11 mouse cellular contexts compared by ENCODE assay signal in the genomic region with DNA sequence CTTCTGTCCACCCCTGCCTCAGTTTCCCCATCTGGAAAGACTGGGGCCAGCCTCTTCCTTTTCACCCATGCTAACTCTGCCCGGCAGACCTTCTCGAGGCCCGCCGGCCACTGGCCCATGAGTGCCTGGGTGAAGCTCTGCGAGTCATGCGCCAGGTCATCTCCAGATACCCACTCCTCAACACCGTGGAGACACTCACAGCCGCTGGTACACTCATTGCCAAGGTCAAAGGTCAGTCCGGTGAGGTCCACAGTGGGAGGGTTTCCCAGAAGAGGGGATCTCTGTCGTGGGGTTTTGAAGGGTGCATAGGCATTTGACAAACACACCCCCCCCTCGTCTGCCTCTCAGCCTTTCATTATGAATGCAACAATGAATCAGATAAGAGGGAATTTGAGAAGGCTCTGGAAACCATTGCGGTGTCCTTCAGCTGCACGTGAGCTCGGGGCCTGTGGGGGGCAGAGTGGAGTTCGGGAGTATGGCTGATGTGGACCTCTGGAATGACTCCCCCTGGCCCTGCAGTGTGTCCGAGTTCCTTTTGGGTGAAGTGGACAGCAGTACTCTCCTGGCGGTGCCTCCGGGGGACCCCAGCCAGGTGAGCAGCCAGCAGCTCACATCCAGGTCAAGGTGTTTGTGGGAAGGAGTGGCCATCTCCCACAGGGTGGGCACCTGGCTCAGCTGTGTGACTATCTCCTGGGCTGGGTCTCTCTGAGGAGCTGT. TPM values are rescaled to one million over a fixed set of nuclear protein-coding genes. Genes with fewer than 3 reads are reported as not detected.
DNase-seq lines count a peak whose midpoint lies in the region; ATAC-seq and TF ChIP-seq lines count a peak whose summit lies in the region.
"Had no signal": no experiment of that assay in that cellular context is flagged by ENCODE, and none has a peak within 500 bp of the region (broad histone marks: within the 10 kb centered on the region; RNA-seq: fewer than 3 reads in every experiment).

No protein-coding gene starts in this region.

- peaks cover 18% of the 10 kb centered on the region for H3K4me1 ChIP-seq in kidney, embryonic 14.5 days (ENCODE audit: control insufficient read depth, insufficient read depth, low read length)
- peaks cover 70% of the 10 kb centered on the region for H3K4me1 ChIP-seq in thymus, adult 2 months (replicated peaks; ENCODE audit: control insufficient read depth, insufficient read depth, low read length)
- H3K4me1 ChIP-seq in intestine, embryonic 16.5 days (ENCODE audit: control insufficient read depth, insufficient read depth, low read length) = peaks cover 19% of the 10 kb centered on the region
- 0 out of 2 replicates have a peak, but pooled peaks cover 3% of the 10 kb centered on the region for H3K4me1 ChIP-seq in stomach, postnatal 0 days (replicated peaks; ENCODE audit: control insufficient read depth, insufficient read depth)

- 0 out of 2 replicates have a peak, but pooled peaks have one; percentile 10 for TF ChIP-seq CTCF in thymus, adult 2 months (IDR thresholded peaks at IDR 0.05; ENCODE audit: borderline replicate concordance, control insufficient read depth, extremely low read depth, insufficient read depth, low read length, poor library complexity)
- TF ChIP-seq CTCF in stomach, postnatal 0 days (IDR thresholded peaks at IDR 0.05; ENCODE audit: low read depth) = peak; percentile 24

- 83% methylated on average over 18 of the region's 18 CpGs for WGBS in kidney, embryonic 14.5 days
- 88% methylated on average over 18 of the region's 18 CpGs for WGBS in thymus, adult 2 months
- 81% methylated on average over 18 of the region's 18 CpGs for WGBS in intestine, embryonic 16.5 days
- 79% methylated on average over 18 of the region's 18 CpGs for WGBS in stomach, postnatal 0 days

- peak overlapping the region; percentile 47; the same call in 1 of the 2 replicates for H3K4me2 ChIP-seq in kidney, embryonic 14.5 days (replicated peaks; ENCODE audit: low read depth, low read length)
- H3K4me2 ChIP-seq in intestine, embryonic 16.5 days (ENCODE audit: low read depth, low read length) = no peak overlapping the region
- H3K4me2 ChIP-seq in stomach, postnatal 0 days (replicated peaks; ENCODE audit: low read depth) = no peak overlapping the region

- TF ChIP-seq POLR2A in thymus, adult 2 months (IDR thresholded peaks at IDR 0.05; ENCODE audit: control insufficient read depth, extremely low read depth, insufficient read depth, low read length, poor library complexity) = no peak

- no peak overlapping the region; the same call in 1 of the 2 replicates for H3K4me3 ChIP-seq in kidney, embryonic 14.5 days (ENCODE audit: low read length)
- no peak overlapping the region for H3K4me3 ChIP-seq in thymus, adult 2 months (ENCODE audit: control insufficient read depth, insufficient read depth, low read length)
- no peak overlapping the region for H3K4me3 ChIP-seq in intestine, embryonic 16.5 days (ENCODE audit: low read length)
- no peak overlapping the region for H3K4me3 ChIP-seq in stomach, postnatal 0 days (ENCODE audit: low read depth, low read length)
- H3K4me3 ChIP-seq: left cerebral cortex, adult 2 months had no signal

- ATAC-seq in kidney, embryonic 14.5 days (ENCODE audit: low FRiP score, low TSS enrichment) = no peak
- ATAC-seq in intestine, embryonic 16.5 days = no peak
- no peak for ATAC-seq in stomach, postnatal 0 days (ENCODE audit: low FRiP score, low TSS enrichment)

- H3K27ac ChIP-seq in kidney, embryonic 14.5 days (ENCODE audit: low read depth, low read length) = no peak overlapping the region
- H3K27ac ChIP-seq in thymus, adult 2 months (ENCODE audit: control insufficient read depth, insufficient read depth, low read length) = peak overlapping the region; percentile 88
- H3K27ac ChIP-seq in intestine, embryonic 16.5 days (ENCODE audit: low read length) = no peak overlapping the region
- no peak overlapping the region for H3K27ac ChIP-seq in stomach, postnatal 0 days (replicated peaks)
- H3K27ac ChIP-seq: left cerebral cortex, adult 2 months; macrophage had no signal

- H3K27me3 ChIP-seq in kidney, embryonic 14.5 days (ENCODE audit: control insufficient read depth, insufficient read depth, low read length) = peaks cover under 1% of the 10 kb centered on the region; the same call in 1 of the 2 replicates
- no peaks in the 10 kb centered on the region for H3K27me3 ChIP-seq in thymus, adult 2 months (ENCODE audit: control insufficient read depth, insufficient read depth, low read length)
- H3K27me3 ChIP-seq in intestine, embryonic 16.5 days (replicated peaks; ENCODE audit: control insufficient read depth, insufficient read depth, low read length) = no peaks in the 10 kb centered on the region
- H3K27me3 ChIP-seq in stomach, postnatal 0 days (ENCODE audit: control insufficient read depth, insufficient read depth, low read length) = no peaks in the 10 kb centered on the region

- peak overlapping the region; percentile 59; the same call in 1 of the 2 replicates for H3K9ac ChIP-seq in kidney, embryonic 14.5 days (ENCODE audit: low read depth, low read length)
- 0 out of 2 replicates have a peak overlapping the region, but pooled peaks have one; percentile 63 for H3K9ac ChIP-seq in intestine, embryonic 16.5 days (ENCODE audit: low read depth, low read length)
- H3K9ac ChIP-seq in stomach, postnatal 0 days (ENCODE audit: low read length) = no peak overlapping the region

- no peaks in the 10 kb centered on the region for H3K9me3 ChIP-seq in kidney, embryonic 14.5 days (ENCODE audit: control insufficient read depth, low read length)
- H3K9me3 ChIP-seq in intestine, embryonic 16.5 days (ENCODE audit: control insufficient read depth, low read length) = no peaks in the 10 kb centered on the region
- H3K9me3 ChIP-seq in stomach, postnatal 0 days (ENCODE audit: control insufficient read depth, low read length) = no peaks in the 10 kb centered on the region
- H3K9me3 ChIP-seq: G1E had no signal

- H3K36me3 ChIP-seq in kidney, embryonic 14.5 days (ENCODE audit: control insufficient read depth, insufficient read depth, low read length) = no peaks in the 10 kb centered on the region
- H3K36me3 ChIP-seq in thymus, adult 2 months (ENCODE audit: control insufficient read depth, insufficient read depth, low read length) = peaks cover 67% of the 10 kb centered on the region
- H3K36me3 ChIP-seq in intestine, embryonic 16.5 days (ENCODE audit: control insufficient read depth, insufficient read depth, low read length) = no peaks in the 10 kb centered on the region
- no peaks in the 10 kb centered on the region for H3K36me3 ChIP-seq in stomach, postnatal 0 days (ENCODE audit: control insufficient read depth, insufficient read depth, low read length)

- TF ChIP-seq EP300 in stomach, postnatal 0 days (optimal IDR thresholded peaks at IDR 0.05) = no peak

- no peak for DNase-seq in kidney, adult 11 months
- peak; percentile 24 for DNase-seq in thymus, adult 2 months
- no peak for DNase-seq in thymus, adult 18-20 months
- DNase-seq in stomach, postnatal 0 days (ENCODE audit: low spot score) = no peak
- DNase-seq in layer of hippocampus, adult 8-10 months (ENCODE audit: low spot score in 2 of 2) = no peak
- DNase-seq: kidney, adult 9 months had no signal

RNA-seq across cellular contexts. Expression of a gene that starts 4.3 kb away (rescaled TPM):
- polyA plus RNA-seq in kidney, embryonic 14.5 days (2014; fragmentation: Nextera tagmentation; extraction: Ambion mirVana) = 4.8 and 7.7 TPM in 2 replicates
- 1,362 and 1,504 TPM in 2 replicates for polyA plus RNA-seq in thymus, adult 2 months (2012; rRNA removed)
- polyA plus RNA-seq in intestine, embryonic 16.5 days (2015; fragmentation: Nextera tagmentation; extraction: Ambion mirVana) = 6.0 and 7.3 TPM in 2 replicates
- polyA plus RNA-seq in stomach, postnatal 0 days (2015; fragmentation: Nextera tagmentation; extraction: Ambion mirVana) = 2.0 TPM in 2 replicates
- total RNA-seq in layer of hippocampus, adult 8-10 months (2022) = 10 to 100 TPM in 2 of 4 experiments, 1 to 10 TPM in 2; 2.8 to 14.1 (median 8.2) TPM

RNA-seq across cellular contexts. Expression of a gene that starts 18.8 kb away (rescaled TPM):
- polyA plus RNA-seq in kidney, embryonic 14.5 days (2014; fragmentation: Nextera tagmentation; extraction: Ambion mirVana) = 276 and 310 TPM in 2 replicates
- polyA plus RNA-seq in thymus, adult 2 months (2012; rRNA removed) = 211 and 226 TPM in 2 replicates
- 190 and 212 TPM in 2 replicates for polyA plus RNA-seq in intestine, embryonic 16.5 days (2015; fragmentation: Nextera tagmentation; extraction: Ambion mirVana)
- polyA plus RNA-seq in stomach, postnatal 0 days (2015; fragmentation: Nextera tagmentation; extraction: Ambion mirVana) = 121 and 122 TPM in 2 replicates
- 10 to 100 TPM; 64.2 to 86.7 (median 75.4) TPM for total RNA-seq in layer of hippocampus, adult 8-10 months (2022)

RNA-seq across cellular contexts. Expression of a gene that starts 24.5 kb away (rescaled TPM):
- 1.8 and 2.7 TPM in 2 replicates for polyA plus RNA-seq in kidney, embryonic 14.5 days (2014; fragmentation: Nextera tagmentation; extraction: Ambion mirVana)
- 79.5 and 83.5 TPM in 2 replicates for polyA plus RNA-seq in thymus, adult 2 months (2012; rRNA removed)
- polyA plus RNA-seq in intestine, embryonic 16.5 days (2015; fragmentation: Nextera tagmentation; extraction: Ambion mirVana) = 3.3 and 3.4 TPM in 2 replicates
- 2.6 and 3.2 TPM in 2 replicates for polyA plus RNA-seq in stomach, postnatal 0 days (2015; fragmentation: Nextera tagmentation; extraction: Ambion mirVana)
- total RNA-seq in layer of hippocampus, adult 8-10 months (2022) = 10 to 100 TPM; 12.4 to 13.6 (median 13.3) TPM

RNA-seq across cellular contexts. Expression of a gene that starts 26.2 kb away (rescaled TPM):
- polyA plus RNA-seq in kidney, embryonic 14.5 days (2014; fragmentation: Nextera tagmentation; extraction: Ambion mirVana) = 552 and 641 TPM in 2 replicates
- 517 and 598 TPM in 2 replicates for polyA plus RNA-seq in thymus, adult 2 months (2012; rRNA removed)
- 942 and 972 TPM in 2 replicates for polyA plus RNA-seq in intestine, embryonic 16.5 days (2015; fragmentation: Nextera tagmentation; extraction: Ambion mirVana)
- polyA plus RNA-seq in stomach, postnatal 0 days (2015; fragmentation: Nextera tagmentation; extraction: Ambion mirVana) = 435 and 445 TPM in 2 replicates
- total RNA-seq in layer of hippocampus, adult 8-10 months (2022) = 100 to 1,000 TPM; 433 to 528 (median 468) TPM

RNA-seq across cellular contexts. Expression of a gene that starts 32.4 kb away (rescaled TPM):
- 186 and 220 TPM in 2 replicates for polyA plus RNA-seq in kidney, embryonic 14.5 days (2014; fragmentation: Nextera tagmentation; extraction: Ambion mirVana)
- 239 and 245 TPM in 2 replicates for polyA plus RNA-seq in thymus, adult 2 months (2012; rRNA removed)
- polyA plus RNA-seq in intestine, embryonic 16.5 days (2015; fragmentation: Nextera tagmentation; extraction: Ambion mirVana) = 226 and 245 TPM in 2 replicates
- 236 and 245 TPM in 2 replicates for polyA plus RNA-seq in stomach, postnatal 0 days (2015; fragmentation: Nextera tagmentation; extraction: Ambion mirVana)
- 1 to 10 TPM; 5.3 to 9.8 (median 6.6) TPM for total RNA-seq in layer of hippocampus, adult 8-10 months (2022)

Comparison
In these comparisons a context has a peak if more than half of its experiments do, and no peak if none do; other contexts are left out.
1. RNA of a gene that starts 4.3 kb away (polyA plus RNA-seq): 1,362 to 1,504 TPM in thymus, adult 2 months; 4.8 to 7.7 TPM in kidney, embryonic 14.5 days, 6.0 to 7.3 TPM in intestine, embryonic 16.5 days and 2.0 TPM in stomach, postnatal 0 days; every median in the first group is over 100 times any median in the second.
2. RNA of a gene that starts 24.5 kb away (polyA plus RNA-seq): 79.5 to 83.5 TPM in thymus, adult 2 months; 3.3 to 3.4 TPM in intestine, embryonic 16.5 days, 1.8 to 2.7 TPM in kidney, embryonic 14.5 days and 2.6 to 3.2 TPM in stomach, postnatal 0 days; every median in the first group is over 10 times any median in the second.